Mouse (Mus musculus) embryonic fibroblast, embryonic 13.5 days (primary cell): ENCODE measurements at regions not wholly inside any gene's neighbourhood (a gene's known extent, or its start where the extent isn't known, plus 50 kb on each side); places are given as distances from the start of the nearest gene placed in this dataset.

Source experiments
- CTCF ChIP-seq: IDR thresholded peaks from 2 replicates; pipeline ENCODE4 v1.5.1; 2011; ENCODE audit warnings: mild to moderate bottlenecking, control low read depth, low read length, moderate library complexity, borderline replicate concordance; ENCODE audit not compliant: insufficient read depth
- POLR2A ChIP-seq: IDR thresholded peaks from 2 replicates; pipeline ENCODE4 v1.6.1; 2011; ENCODE audit warnings: low read depth, mild to moderate bottlenecking, control low read depth, low read length, moderate library complexity

GRCm38 (mm10) chr7:73044316-73044715, 331.0 kb upstream of the Rgma start:
- TF ChIP-seq CTCF (no peak), POLR2A (no peak)
